Mouse (Mus musculus) erythroblast, embryonic 14.5 days (primary cell): ENCODE results near the gene Iffo2. TPM values are rescaled to one million over a fixed set of nuclear protein-coding genes. Genes with fewer than 3 reads are reported as not detected.

Source experiments
- H3K27me3 ChIP-seq: 2 replicates; pipeline ENCODE4 v1.6.1; 2012; ENCODE audit warnings: inconsistent platforms; ENCODE audit not compliant: control insufficient read depth
- H3K36me3 ChIP-seq: 2 replicates; pipeline ENCODE4 v1.6.1; 2012; ENCODE audit warnings: mild to moderate bottlenecking, inconsistent platforms; ENCODE audit not compliant: control insufficient read depth
- H3K4me1 ChIP-seq: 2 replicates; pipeline ENCODE4 v1.6.1; 2012; ENCODE audit warnings: inconsistent platforms; ENCODE audit not compliant: control insufficient read depth
- H3K4me3 ChIP-seq: replicated peaks from 2 replicates; pipeline ENCODE3; 2012; ENCODE audit warnings: moderate library complexity, mild to moderate bottlenecking, inconsistent platforms
- H3K9me3 ChIP-seq: 2 replicates; pipeline ENCODE4 v1.6.1; 2012; ENCODE audit warnings: low read length, inconsistent platforms, mixed read lengths; ENCODE audit not compliant: control insufficient read depth
- GATA1 ChIP-seq: IDR thresholded peaks from 2 replicates; pipeline ENCODE4 v1.6.1; 2012; ENCODE audit warnings: low read length, inconsistent platforms, mixed read lengths
- TAL1 ChIP-seq: IDR thresholded peaks from 3 replicates; pipeline ENCODE4 v1.6.1; 2012; ENCODE audit warnings: low read length, inconsistent platforms, mixed read lengths
- polyA plus RNA-seq: library from polyadenylated mRNA; stranded (reverse); fragments of >175 nt; gene quantifications from 2 replicates; pipeline ENCODE4 v1.2.3, GENCODE M21; 2012

The Iffo2 gene
- polyA plus RNA-seq, 1 experiment: not detected

DNA sequence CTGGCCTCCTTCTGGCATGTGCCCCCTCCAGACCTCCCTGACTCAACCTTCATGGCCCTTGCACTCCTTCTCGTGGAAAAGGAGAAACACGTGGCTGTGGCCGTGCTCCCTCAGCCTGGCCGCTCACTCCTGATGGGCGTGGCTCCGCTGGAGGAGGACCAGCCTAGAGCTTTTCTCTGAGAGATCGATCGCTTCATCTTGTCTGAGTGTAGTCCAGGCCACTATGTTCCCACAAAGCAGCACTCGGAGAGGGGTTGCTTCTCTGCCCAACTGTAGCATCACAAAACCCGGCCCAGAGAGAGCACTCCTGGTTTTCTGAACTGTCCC is 101.9 kb downstream of the Iffo2 start:
- peaks cover 7% of the 10 kb centered on the region; the same call in 1 of the 2 replicates for H3K4me1 ChIP-seq

GRCm38 (mm10) chr4:139636373-139636772 is 106.0 kb downstream of the Iffo2 start:
- TF ChIP-seq GATA1 (no peak), TAL1 (no peak)
- H3K36me3 ChIP-seq: peaks cover 30% of the 10 kb centered on the region
- H3K27me3 ChIP-seq: peaks cover 1% of the 10 kb centered on the region
- H3K4me1 ChIP-seq: no peaks in the 10 kb centered on the region; the same call in 1 of the 2 replicates
- H3K9me3 ChIP-seq: no peaks in the 10 kb centered on the region
- no peak overlapping the region for H3K4me3 ChIP-seq

More for the DNA sequence above, 101.9 kb downstream of the Iffo2 start:
- no peaks in the 10 kb centered on the region for H3K9me3 ChIP-seq
- no peaks in the 10 kb centered on the region for H3K27me3 ChIP-seq
- H3K4me3 ChIP-seq: no peak overlapping the region
- H3K36me3 ChIP-seq: peaks cover 19% of the 10 kb centered on the region
- no peak for TF ChIP-seq TAL1

DNA sequence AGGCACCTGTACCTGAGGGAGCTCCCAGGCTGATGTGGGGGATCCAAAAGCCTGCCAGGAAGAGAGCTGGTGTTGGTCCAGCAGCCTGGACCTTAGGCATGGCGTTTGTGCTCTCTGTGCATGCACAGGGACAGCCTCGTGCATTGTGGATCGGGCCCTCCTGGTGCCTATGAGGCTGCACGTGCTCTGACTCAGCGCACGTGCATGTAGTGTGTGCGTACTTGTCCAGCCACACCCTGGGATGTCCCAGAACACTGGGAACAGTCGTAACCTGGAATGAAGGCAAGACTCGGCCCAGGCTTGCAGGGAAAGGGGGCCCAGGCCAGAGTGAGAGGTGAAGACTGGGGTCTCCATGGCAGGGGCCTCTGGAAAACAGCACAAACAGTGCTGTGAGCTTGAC is 107.5 kb downstream of the Iffo2 start:
- H3K4me1 ChIP-seq: peaks cover 2% of the 10 kb centered on the region; the same call in 1 of the 2 replicates
- no peaks in the 10 kb centered on the region for H3K9me3 ChIP-seq
- no peak overlapping the region for H3K4me3 ChIP-seq
- TF ChIP-seq GATA1: no peak
- TF ChIP-seq TAL1: no peak
- H3K27me3 ChIP-seq: peaks cover 12% of the 10 kb centered on the region
- H3K36me3 ChIP-seq: peaks cover 37% of the 10 kb centered on the region

GRCm38 (mm10) chr4:139638356-139638755 is 108.0 kb downstream of the Iffo2 start:
- H3K36me3 ChIP-seq: peaks cover 40% of the 10 kb centered on the region

DNA sequence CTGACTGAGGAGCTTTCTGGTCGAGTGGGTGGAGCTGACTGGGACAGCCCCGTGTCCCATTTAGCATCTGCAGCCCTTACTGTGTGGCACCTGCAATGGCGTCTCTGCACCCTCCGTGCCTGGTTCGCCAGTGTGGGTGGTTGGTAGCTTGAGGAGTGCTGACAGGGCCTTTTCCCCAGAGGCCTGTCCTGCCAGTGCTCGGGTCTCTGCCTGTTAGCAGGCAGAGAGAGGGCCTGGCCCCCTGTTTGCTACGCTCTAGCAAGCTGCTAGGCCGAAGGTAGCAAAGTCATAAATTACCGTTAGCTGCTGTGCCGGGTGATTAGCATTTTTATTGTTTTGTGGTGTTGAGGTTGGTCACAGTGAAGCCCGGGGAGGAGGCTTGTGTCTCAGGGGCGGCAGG is 109.5 kb downstream of the Iffo2 start:
- Histone ChIP-seq H3K36me3 (peaks cover 46% of the 10 kb centered on the region), H3K9me3 (no peaks in the 10 kb centered on the region), H3K4me1 (peaks cover 8% of the 10 kb centered on the region), H3K4me3 (no peak overlapping the region), H3K27me3 (peaks cover 12% of the 10 kb centered on the region)
- TF ChIP-seq TAL1: no peak
- no peak for TF ChIP-seq GATA1

More at GRCm38 (mm10) chr4:139638356-139638755, 108.0 kb downstream of the Iffo2 start:
- Histone ChIP-seq H3K27me3 (peaks cover 12% of the 10 kb centered on the region), H3K4me1 (peaks cover 5% of the 10 kb centered on the region), H3K4me3 (no peak overlapping the region), H3K9me3 (no peaks in the 10 kb centered on the region)
- TF ChIP-seq GATA1: no peak
- TF ChIP-seq TAL1: no peak

DNA sequence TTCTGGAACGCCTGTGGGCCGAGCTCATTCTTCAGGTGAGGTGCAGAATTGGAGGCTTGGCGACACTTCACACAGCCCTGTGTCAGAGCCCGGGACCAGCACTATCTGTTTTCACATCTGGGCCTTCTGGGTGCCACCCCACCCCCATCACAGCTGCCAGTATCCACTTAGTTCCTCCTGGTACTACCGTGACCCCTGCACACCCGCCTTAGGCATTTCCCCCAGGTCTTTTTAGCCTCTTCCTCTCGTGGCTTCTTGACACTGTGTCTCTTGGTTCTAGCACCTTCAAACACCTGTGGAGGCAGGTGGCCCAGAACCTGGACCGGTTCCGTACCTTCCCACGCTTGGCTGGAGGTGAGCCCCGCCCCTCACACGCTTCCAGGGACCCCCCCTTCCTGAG is 110.0 kb downstream of the Iffo2 start:
- H3K9me3 ChIP-seq: no peaks in the 10 kb centered on the region
- H3K4me1 ChIP-seq: peaks cover 8% of the 10 kb centered on the region
- TF ChIP-seq GATA1 (no peak), TAL1 (no peak)
- peaks cover 47% of the 10 kb centered on the region for H3K36me3 ChIP-seq
- H3K27me3 ChIP-seq: peaks cover 12% of the 10 kb centered on the region
- no peak overlapping the region for H3K4me3 ChIP-seq

DNA sequence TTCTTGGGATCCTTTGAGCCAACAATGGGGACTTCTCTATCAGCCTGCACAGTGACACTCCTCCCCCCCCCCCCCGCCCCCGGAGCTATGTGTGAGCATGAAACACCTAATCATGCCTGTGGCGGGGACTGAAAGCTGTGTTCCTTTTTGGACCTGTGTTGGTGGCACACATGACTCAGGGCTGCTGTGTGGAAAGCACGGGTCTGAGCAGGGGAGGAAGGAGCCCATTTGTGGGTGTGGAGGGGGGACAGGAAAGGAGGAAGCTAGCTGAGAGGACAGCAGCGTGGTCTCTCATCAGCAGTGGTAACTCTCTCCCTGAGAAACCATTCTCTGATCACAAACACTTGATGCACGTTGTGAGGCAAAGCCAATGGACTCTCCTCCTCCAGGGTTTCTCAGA is 110.4 kb downstream of the Iffo2 start:
- Histone ChIP-seq H3K27me3 (peaks cover 12% of the 10 kb centered on the region), H3K9me3 (no peaks in the 10 kb centered on the region), H3K4me1 (peaks cover 8% of the 10 kb centered on the region), H3K4me3 (no peak overlapping the region), H3K36me3 (peaks cover 42% of the 10 kb centered on the region)
- TF ChIP-seq GATA1 (no peak), TAL1 (no peak)

- TF ChIP-seq TAL1: no peak
- TF ChIP-seq GATA1: no peak
- no peak overlapping the region for H3K4me3 ChIP-seq
- H3K36me3 ChIP-seq: peaks cover 42% of the 10 kb centered on the region
- no peaks in the 10 kb centered on the region for H3K9me3 ChIP-seq
- H3K4me1 ChIP-seq: peaks cover 8% of the 10 kb centered on the region
- peaks cover 12% of the 10 kb centered on the region for H3K27me3 ChIP-seq
Measured at GRCm38 (mm10) chr4:139641829-139642425, 111.6 kb downstream of the Iffo2 start.

GRCm38 (mm10) chr4:139643972-139644371 is 113.6 kb downstream of the Iffo2 start:
- Histone ChIP-seq H3K27me3 (peaks cover 12% of the 10 kb centered on the region), H3K36me3 (peaks cover 38% of the 10 kb centered on the region), H3K4me3 (no peak overlapping the region), H3K4me1 (peaks cover 8% of the 10 kb centered on the region), H3K9me3 (no peaks in the 10 kb centered on the region)
- TF ChIP-seq GATA1 (no peak), TAL1 (no peak)

GRCm38 (mm10) chr4:139646916-139647315 is 116.6 kb downstream of the Iffo2 start:
- peaks cover 6% of the 10 kb centered on the region for H3K27me3 ChIP-seq
- H3K36me3 ChIP-seq: peaks cover 39% of the 10 kb centered on the region
- peaks cover 6% of the 10 kb centered on the region for H3K4me1 ChIP-seq
- TF ChIP-seq TAL1: no peak
- H3K4me3 ChIP-seq: no peak overlapping the region
- H3K9me3 ChIP-seq: no peaks in the 10 kb centered on the region
